Mouse (Mus musculus): ENCODE measurements around the gene Cryba4. TPM values are rescaled to one million over a fixed set of nuclear protein-coding genes. Genes with fewer than 3 reads are reported as not detected.

The Cryba4 gene
- total RNA-seq, 2 experiments from 2014 or later: 55.5 to 60.8 TPM

GRCm38 (mm10) chr5:112286608-112286983 lies 34.3 kb upstream of the Cryba4 start:
- no peak for DNase-seq

- DNase-seq: no peak
These were observed 33.3 kb upstream of the Cryba4 start for GRCm38 (mm10) chr5:112285548-112286085.

- no peak for DNase-seq
These were observed 31.9 kb upstream of the Cryba4 start for GRCm38 (mm10) chr5:112284203-112284582.

- peak in 1 of 2 experiments; percentile 63 for DNase-seq
These were observed 31.4 kb upstream of the Cryba4 start for GRCm38 (mm10) chr5:112283543-112284202.

GRCm38 (mm10) chr5:112282780-112283482 lies 30.6 kb upstream of the Cryba4 start:
- DNase-seq: no peak

GRCm38 (mm10) chr5:112282123-112282779 lies 29.9 kb upstream of the Cryba4 start:
- peak in 1 of 2 experiments; percentile 64 for DNase-seq

GRCm38 (mm10) chr5:112281676-112282075 lies 29.4 kb upstream of the Cryba4 start:
- no peak for DNase-seq

GRCm38 (mm10) chr5:112280863-112281660 lies 28.7 kb upstream of the Cryba4 start:
- DNase-seq: peak in 1 of 2 experiments; percentile 43

- DNase-seq: peak in 1 of 2 experiments; percentile 48
These were observed 27.8 kb upstream of the Cryba4 start for GRCm38 (mm10) chr5:112280151-112280550.

GRCm38 (mm10) chr5:112279181-112280021 lies 27.1 kb upstream of the Cryba4 start:
- DNase-seq: peak; percentile 74 to 78

GRCm38 (mm10) chr5:112277906-112278470 lies 25.7 kb upstream of the Cryba4 start:
- DNase-seq: peak in 1 of 2 experiments; percentile 45

GRCm38 (mm10) chr5:112276907-112277348 lies 24.6 kb upstream of the Cryba4 start:
- peak in 1 of 2 experiments; percentile 59 for DNase-seq

GRCm38 (mm10) chr5:112276267-112276873 lies 24.1 kb upstream of the Cryba4 start, which contains the start of gene Tpst2:
Gene Tpst2 (plus strand): TSS chr5:112276691.
- DNase-seq: peak; percentile 100

- DNase-seq: no peak
These were observed 22.9 kb upstream of the Cryba4 start for GRCm38 (mm10) chr5:112275021-112275804.

- DNase-seq: no peak
These were observed 21.6 kb upstream of the Cryba4 start for GRCm38 (mm10) chr5:112273746-112274463.

- DNase-seq: no peak
These were observed 20.6 kb upstream of the Cryba4 start for GRCm38 (mm10) chr5:112272934-112273333.

GRCm38 (mm10) chr5:112270764-112271541 lies 18.6 kb upstream of the Cryba4 start:
- no peak for DNase-seq

Data from adrenal gland, postnatal 36 days (tissue).